Mouse (Mus musculus) ES-E14 (cell line): ENCODE data around the gene Cbl.

Source experiments
- CHD2 ChIP-seq: IDR thresholded peaks from 2 replicates; pipeline ENCODE4 v1.6.1; 2014; ENCODE audit warnings: mild to moderate bottlenecking, low read depth, low read length, inconsistent platforms
- HCFC1 ChIP-seq: IDR thresholded peaks from 2 replicates; pipeline ENCODE4 v1.6.1; 2012; ENCODE audit warnings: low read length, inconsistent platforms, borderline replicate concordance; ENCODE audit not compliant: insufficient read depth
- ZC3H11A ChIP-seq: IDR thresholded peaks from 2 replicates; pipeline ENCODE4 v1.6.1; 2012; ENCODE audit warnings: low read depth, mild to moderate bottlenecking, inconsistent platforms, low read length, borderline replicate concordance
- ZNF384 ChIP-seq: IDR thresholded peaks from 2 replicates; pipeline ENCODE4 v1.6.1; 2012; ENCODE audit warnings: low read depth, low read length, inconsistent platforms

GRCm38 (mm10) chr9:44143421-44143820 lies 90.4 kb downstream of the Cbl start:
- TF ChIP-seq CHD2, result no peak
- no peak for TF ChIP-seq HCFC1
- no peak for TF ChIP-seq ZC3H11A
- no peak for TF ChIP-seq ZNF384
